Mouse (Mus musculus) kidney, embryonic 15.5 days (tissue): ENCODE results near the gene Ttc16. TPM values are rescaled to one million over a fixed set of nuclear protein-coding genes. Genes with fewer than 3 reads are reported as not detected.

Source experiments
- ATAC-seq: fragments of 200-750 bp; cut with Nextera tagmentation; replicated peaks from 2 replicates; pipeline ENCODE4 v1.8.0; 2017; ENCODE audit warnings: moderate TSS enrichment; ENCODE audit not compliant: low FRiP score
- H3K27ac ChIP-seq: fragments of 300-500 bp; sonication (generic); 2 replicates; pipeline ENCODE4 v1.5.1; 2015; ENCODE audit warnings: mild to moderate bottlenecking, inconsistent platforms
- H3K27me3 ChIP-seq: fragments of 300-500 bp; sonication (generic); 2 replicates; pipeline ENCODE4 v1.6.1; 2015; ENCODE audit warnings: inconsistent platforms
- H3K36me3 ChIP-seq: fragments of 300-500 bp; sonication (generic); 2 replicates; pipeline ENCODE4 v1.6.1; 2015; ENCODE audit warnings: inconsistent platforms
- H3K4me1 ChIP-seq: fragments of 300-500 bp; sonication (generic); 2 replicates; pipeline ENCODE4 v1.6.1; 2015; ENCODE audit warnings: inconsistent platforms
- H3K4me2 ChIP-seq: fragments of 300-500 bp; sonication (generic); 2 replicates; pipeline ENCODE4 v1.6.1; 2015; ENCODE audit warnings: moderate library complexity, mild to moderate bottlenecking, inconsistent platforms
- H3K4me3 ChIP-seq: fragments of 300-500 bp; sonication (generic); replicated peaks from 2 replicates; pipeline ENCODE4 v1.5.1; 2015; ENCODE audit warnings: mild to moderate bottlenecking, inconsistent platforms
- H3K9ac ChIP-seq: fragments of 300-500 bp; sonication (generic); 2 replicates; pipeline ENCODE4 v1.6.1; 2015; ENCODE audit warnings: mild to moderate bottlenecking, inconsistent platforms
- H3K9me3 ChIP-seq: fragments of 300-500 bp; sonication (generic); replicated peaks from 2 replicates; pipeline ENCODE4 v1.6.1; 2016; ENCODE audit warnings: inconsistent platforms
- WGBS: fragments of 180-500 bp; shearing (Covaris S2); methylation state at CpG from one replicate; pipeline ENCODE4 v1.1.7; 2015; ENCODE audit warnings: mixed read lengths; 5-methylcytosine and 5-hydroxymethylcytosine counted together
- polyA plus RNA-seq: library from polyadenylated mRNA; unstranded; fragments of >200 nt; fragmentation: Nextera tagmentation; extraction: Ambion mirVana; gene quantifications from 2 replicates; pipeline ENCODE4 v1.2.1, GENCODE M21; 2015

Gene Ttc16
- polyA plus RNA-seq, 1 experiment from 2014 or later: 0.25 TPM

DNA sequence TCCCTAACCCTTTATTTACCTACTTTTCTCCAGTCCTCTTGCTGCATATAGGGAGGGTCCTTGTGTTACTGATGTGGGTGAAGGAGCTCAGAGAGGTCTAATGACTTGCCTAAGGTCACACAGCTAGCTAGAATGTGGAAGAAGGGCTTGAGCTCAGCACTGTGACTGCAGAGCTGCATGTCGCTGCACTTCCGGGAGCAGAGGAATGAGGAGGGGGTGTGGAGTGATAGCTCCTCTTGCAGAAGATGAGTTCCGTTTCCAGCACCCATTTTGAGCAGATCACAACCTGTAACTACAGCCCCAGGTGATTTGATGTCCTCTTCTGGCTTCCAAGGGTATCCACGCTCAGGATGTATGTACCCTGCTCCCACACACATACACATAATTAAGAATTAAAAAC lies 51.3 kb downstream of the Ttc16 start:
- H3K27me3 ChIP-seq: no peaks in the 10 kb centered on the region
- no peak overlapping the region for H3K4me2 ChIP-seq
- no peak overlapping the region for H3K27ac ChIP-seq
- H3K4me1 ChIP-seq: peaks cover 45% of the 10 kb centered on the region
- no peak for ATAC-seq
- H3K36me3 ChIP-seq: no peaks in the 10 kb centered on the region
- H3K9ac ChIP-seq: no peak overlapping the region
- 74% methylated on average over 4 of the region's 4 CpGs for whole genome bisulfite sequencing
- H3K4me3 ChIP-seq: no peak overlapping the region
- no peaks in the 10 kb centered on the region for H3K9me3 ChIP-seq

GRCm38 (mm10) chr2:32722581-32722980 lies 52.9 kb downstream of the Ttc16 start:
- Histone ChIP-seq H3K4me3 (no peak overlapping the region), H3K27me3 (no peaks in the 10 kb centered on the region), H3K9ac (no peak overlapping the region), H3K36me3 (no peaks in the 10 kb centered on the region), H3K9me3 (no peaks in the 10 kb centered on the region), H3K4me2 (peak overlapping the region; percentile 47), H3K4me1 (peaks cover 30% of the 10 kb centered on the region), H3K27ac (no peak overlapping the region)
- no peak for ATAC-seq
- 60% methylated on average over 3 of the region's 3 CpGs for WGBS

- Histone ChIP-seq H3K4me3 (peak overlapping the region; percentile 24), H3K9ac (no peak overlapping the region), H3K27me3 (no peaks in the 10 kb centered on the region), H3K36me3 (no peaks in the 10 kb centered on the region), H3K4me2 (peak overlapping the region; percentile 47), H3K4me1 (peaks cover 28% of the 10 kb centered on the region), H3K27ac (no peak overlapping the region; the same call in 1 of the 2 replicates), H3K9me3 (no peaks in the 10 kb centered on the region)
- ATAC-seq: no peak
- 40% methylated on average over 6 of the region's 6 CpGs for WGBS
These were observed 53.4 kb downstream of the Ttc16 start for GRCm38 (mm10) chr2:32722046-32722445.

- peak; percentile 50 for ATAC-seq
These were observed 54.7 kb downstream of the Ttc16 start, which contains the start of gene Sh2d3c for GRCm38 (mm10) chr2:32720681-32721229. Sh2d3c (plus strand) TSS chr2:32721055.

DNA sequence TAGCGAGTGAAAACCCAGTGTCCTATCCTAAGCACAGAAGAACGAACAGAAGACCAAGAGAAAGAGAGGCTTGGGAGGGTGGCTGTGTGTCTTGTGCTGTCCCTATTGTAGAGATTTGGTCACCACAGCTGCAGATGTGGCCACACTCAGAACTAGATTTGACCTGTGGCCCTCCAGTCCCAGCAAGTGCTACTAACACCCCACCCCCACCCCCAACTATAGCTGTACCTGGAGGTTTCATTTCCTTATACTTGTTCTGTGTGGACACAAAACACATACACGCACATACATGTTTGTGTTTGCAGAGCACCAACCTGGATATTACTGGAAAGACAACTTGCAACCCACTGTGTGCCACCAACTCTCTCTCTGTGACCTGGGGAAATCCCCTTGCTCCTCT lies 55.4 kb downstream of the Ttc16 start:
- Histone ChIP-seq H3K9me3 (no peaks in the 10 kb centered on the region), H3K4me1 (peaks cover 26% of the 10 kb centered on the region), H3K36me3 (no peaks in the 10 kb centered on the region), H3K4me3 (no peak overlapping the region), H3K27ac (no peak overlapping the region), H3K27me3 (no peaks in the 10 kb centered on the region), H3K9ac (no peak overlapping the region), H3K4me2 (no peak overlapping the region)
- ATAC-seq: no peak
- 90% methylated on average over 3 of the region's 3 CpGs for WGBS

More at GRCm38 (mm10) chr2:32720681-32721229, 54.7 kb downstream of the Ttc16 start, which contains the start of gene Sh2d3c:
- H3K9me3 ChIP-seq: no peaks in the 10 kb centered on the region
- peak within 1 kb of the TSS; percentile 47 for H3K4me2 ChIP-seq
- peak within 1 kb of the TSS; percentile 24 for H3K27ac ChIP-seq
- H3K4me1 ChIP-seq: peaks cover 26% of the 10 kb centered on the region
- H3K4me3 ChIP-seq: peak within 1 kb of the TSS; percentile 24
- H3K36me3 ChIP-seq: no peaks in the 10 kb centered on the region
- no peak within 1 kb of the TSS for H3K9ac ChIP-seq
- 27% methylated on average over 8 of the region's 8 CpGs for WGBS
- no peaks in the 10 kb centered on the region for H3K27me3 ChIP-seq

- no peak for ATAC-seq
- Histone ChIP-seq H3K27me3 (no peaks in the 10 kb centered on the region), H3K9me3 (no peaks in the 10 kb centered on the region), H3K4me3 (no peak overlapping the region), H3K9ac (no peak overlapping the region), H3K36me3 (no peaks in the 10 kb centered on the region), H3K4me1 (peaks cover 35% of the 10 kb centered on the region), H3K27ac (no peak overlapping the region), H3K4me2 (no peak overlapping the region)
- WGBS: 65% methylated on average over 9 of the region's 9 CpGs
These were observed 56.7 kb downstream of the Ttc16 start for GRCm38 (mm10) chr2:32718761-32719160.

DNA sequence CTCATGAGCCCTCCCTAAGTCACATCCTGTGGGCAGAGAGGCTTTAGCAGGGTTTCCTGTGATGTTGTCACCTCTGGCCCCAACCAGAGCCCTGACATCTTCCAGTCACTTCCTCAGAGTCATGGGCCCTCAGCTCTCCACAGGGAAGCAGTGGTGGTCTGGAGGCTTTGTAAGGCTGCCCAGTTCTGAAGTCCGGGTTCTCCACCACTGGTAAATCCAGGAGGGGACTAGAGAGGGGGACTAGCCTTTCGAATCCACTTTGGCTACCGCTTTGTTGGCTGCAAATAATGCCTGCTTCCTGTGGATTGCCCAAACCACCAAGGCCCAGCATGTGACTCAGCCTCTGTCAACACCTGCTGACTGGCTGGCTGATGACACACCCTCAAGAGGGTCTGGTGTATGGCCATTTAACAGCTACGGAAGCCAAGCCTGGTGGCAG lies 60.4 kb downstream of the Ttc16 start:
- Histone ChIP-seq H3K9ac (no peak overlapping the region), H3K27me3 (no peaks in the 10 kb centered on the region), H3K27ac (peak overlapping the region; percentile 9; the same call in 1 of the 2 replicates), H3K9me3 (no peaks in the 10 kb centered on the region), H3K4me3 (no peak overlapping the region), H3K4me2 (no peak overlapping the region), H3K36me3 (peaks cover 14% of the 10 kb centered on the region), H3K4me1 (peaks cover 30% of the 10 kb centered on the region)
- WGBS: 70% methylated on average over 4 of the region's 4 CpGs
- no peak for ATAC-seq

- peaks cover 35% of the 10 kb centered on the region for H3K4me1 ChIP-seq
- peak overlapping the region; percentile 67 for H3K4me2 ChIP-seq
- ATAC-seq: no peak
- peaks cover 20% of the 10 kb centered on the region for H3K36me3 ChIP-seq
- H3K9ac ChIP-seq: no peak overlapping the region
- H3K27ac ChIP-seq: peak overlapping the region; percentile 99
- H3K27me3 ChIP-seq: no peaks in the 10 kb centered on the region
- 51% methylated on average over 11 of the region's 11 CpGs for WGBS
- H3K4me3 ChIP-seq: peak overlapping the region; percentile 81; the same call in 1 of the 2 replicates
- no peaks in the 10 kb centered on the region for H3K9me3 ChIP-seq
These were observed 61.1 kb downstream of the Ttc16 start for GRCm38 (mm10) chr2:32714117-32714986.

- peak within 1 kb of the TSS; percentile 99 for H3K27ac ChIP-seq
- H3K27me3 ChIP-seq: no peaks in the 10 kb centered on the region
- H3K4me2 ChIP-seq: peak within 1 kb of the TSS; percentile 67
- peaks cover 35% of the 10 kb centered on the region for H3K4me1 ChIP-seq
- H3K9ac ChIP-seq: peak within 1 kb of the TSS; percentile 84
- WGBS: 0% methylated on average over 43 of the region's 79 CpGs
- peaks cover 32% of the 10 kb centered on the region for H3K36me3 ChIP-seq
- H3K4me3 ChIP-seq: peak within 1 kb of the TSS; percentile 81
- peak; percentile 88 for ATAC-seq
- H3K9me3 ChIP-seq: no peaks in the 10 kb centered on the region
These were observed 62.3 kb downstream of the Ttc16 start, which contains the start of gene Cdk9 for GRCm38 (mm10) chr2:32712934-32713817. Cdk9 (minus strand) TSS chr2:32713076.

- ATAC-seq: peak; percentile 93
- under 1% methylated on average over 44 of the region's 44 CpGs for WGBS
- no peaks in the 10 kb centered on the region for H3K27me3 ChIP-seq
- peaks cover 35% of the 10 kb centered on the region for H3K4me1 ChIP-seq
- H3K9me3 ChIP-seq: no peaks in the 10 kb centered on the region
- peak overlapping the region; percentile 81 for H3K4me3 ChIP-seq
- H3K36me3 ChIP-seq: peaks cover 38% of the 10 kb centered on the region
- H3K4me2 ChIP-seq: peak overlapping the region; percentile 67
- peak overlapping the region; percentile 84 for H3K9ac ChIP-seq
- peak overlapping the region; percentile 99 for H3K27ac ChIP-seq
These were observed 62.9 kb downstream of the Ttc16 start for GRCm38 (mm10) chr2:32712586-32712933.

DNA sequence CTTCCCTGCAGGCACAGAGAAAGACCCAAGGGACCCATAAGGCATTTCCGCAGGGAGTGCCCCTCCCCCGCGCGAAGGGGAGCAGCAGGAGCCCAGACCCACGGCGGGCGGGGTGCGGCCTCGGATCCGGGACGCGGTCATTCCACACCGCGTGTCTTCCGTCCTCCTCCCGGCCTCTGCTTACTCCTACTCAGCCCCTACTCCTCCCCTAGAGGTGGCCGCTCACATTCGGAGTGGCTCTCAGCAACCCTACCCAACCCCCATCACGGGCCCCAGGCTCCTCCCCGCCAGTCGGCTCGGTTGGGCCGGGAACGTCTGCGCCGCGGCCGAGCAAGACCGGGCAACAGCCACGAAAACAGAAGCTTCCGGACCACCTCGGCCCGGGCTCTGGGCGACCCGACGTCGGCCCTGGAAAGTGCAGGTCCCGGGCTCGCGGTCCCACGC lies 63.3 kb downstream of the Ttc16 start:
- peak overlapping the region; percentile 67 for H3K4me2 ChIP-seq
- whole genome bisulfite sequencing: under 1% methylated on average over 41 of the region's 41 CpGs
- H3K27me3 ChIP-seq: no peaks in the 10 kb centered on the region
- H3K4me1 ChIP-seq: peaks cover 35% of the 10 kb centered on the region
- peak; percentile 74 for ATAC-seq
- peaks cover 42% of the 10 kb centered on the region for H3K36me3 ChIP-seq
- peak overlapping the region; percentile 99 for H3K27ac ChIP-seq
- H3K9ac ChIP-seq: peak overlapping the region; percentile 84
- H3K9me3 ChIP-seq: no peaks in the 10 kb centered on the region
- H3K4me3 ChIP-seq: peak overlapping the region; percentile 81
